Mouse (Mus musculus) limb, embryonic 13.5 days (tissue): Measurements from ENCODE around the gene Fdxacb1. TPM values are rescaled to one million over a fixed set of nuclear protein-coding genes. Genes with fewer than 3 reads are reported as not detected.

Source experiments
- ATAC-seq: fragments of 200-750 bp; cut with Nextera tagmentation; 2 replicates; pipeline ENCODE4 v1.8.0; 2017; ENCODE audit warnings: low read depth, moderate number of reproducible peaks, moderate TSS enrichment; ENCODE audit not compliant: low FRiP score
- H3K27ac ChIP-seq: fragments of 300-500 bp; sonication (generic); 2 replicates; pipeline ENCODE4 v1.5.1; 2015; ENCODE audit warnings: inconsistent platforms, mild to moderate bottlenecking, moderate library complexity
- H3K27me3 ChIP-seq: fragments of 300-500 bp; sonication (generic); 2 replicates; pipeline ENCODE4 v1.6.1; 2015; ENCODE audit warnings: mild to moderate bottlenecking, inconsistent platforms
- H3K36me3 ChIP-seq: fragments of 300-500 bp; sonication (generic); 2 replicates; pipeline ENCODE4 v1.6.1; 2015; ENCODE audit warnings: inconsistent platforms, mild to moderate bottlenecking, moderate library complexity
- H3K4me1 ChIP-seq: fragments of 300-500 bp; sonication (generic); 2 replicates; pipeline ENCODE4 v1.6.1; 2015; ENCODE audit warnings: inconsistent platforms
- H3K4me2 ChIP-seq: fragments of 300-500 bp; sonication (generic); replicated peaks from 2 replicates; pipeline ENCODE4 v1.6.1; 2015; ENCODE audit warnings: inconsistent platforms, mild to moderate bottlenecking, moderate library complexity
- H3K4me3 ChIP-seq: fragments of 300-500 bp; sonication (generic); 2 replicates; pipeline ENCODE4 v1.5.1; 2015; ENCODE audit warnings: moderate library complexity, mild to moderate bottlenecking, inconsistent platforms
- H3K9ac ChIP-seq: fragments of 300-500 bp; sonication (generic); 2 replicates; pipeline ENCODE4 v1.6.1; 2015; ENCODE audit warnings: mild to moderate bottlenecking, inconsistent platforms
- H3K9me3 ChIP-seq: fragments of 300-500 bp; sonication (generic); 2 replicates; pipeline ENCODE4 v1.6.1; 2016; ENCODE audit warnings: inconsistent platforms
- WGBS: fragments of 180-500 bp; shearing (Covaris S2); methylation state at CpG from one replicate; pipeline ENCODE4 v1.1.7; 2015; 5-methylcytosine and 5-hydroxymethylcytosine counted together
- polyA plus RNA-seq: library from polyadenylated mRNA; unstranded; fragments of >200 nt; fragmentation: Nextera tagmentation; extraction: Ambion mirVana; gene quantifications from 2 replicates; pipeline ENCODE4 v1.2.1, GENCODE M21; 2015

The Fdxacb1 gene
- polyA plus RNA-seq = 11.0 and 11.3 TPM in 2 replicates

GRCm38 (mm10) chr9:50768107-50769002 lies at the start of gene Fdxacb1:
Gene Fdxacb1 (plus strand): TSS chr9:50768236.
- no peaks in the 10 kb centered on the region for H3K9me3 ChIP-seq
- peak within 1 kb of the TSS; percentile 77 for H3K27ac ChIP-seq
- 4% methylated on average over 59 of the region's 59 CpGs for WGBS
- H3K4me1 ChIP-seq = peaks cover 11% of the 10 kb centered on the region
- peak within 1 kb of the TSS; percentile 63 for H3K4me3 ChIP-seq
- peak within 1 kb of the TSS; percentile 93 for H3K4me2 ChIP-seq
- H3K36me3 ChIP-seq = peaks cover 19% of the 10 kb centered on the region
- H3K27me3 ChIP-seq = no peaks in the 10 kb centered on the region
- peak within 1 kb of the TSS; percentile 70 for H3K9ac ChIP-seq
- peak; percentile 96 for ATAC-seq

GRCm38 (mm10) chr9:50718878-50719277 lies 49.2 kb upstream of the Fdxacb1 start:
- WGBS = 70% methylated on average over 4 of the region's 4 CpGs
- no peaks in the 10 kb centered on the region for H3K9me3 ChIP-seq
- no peak overlapping the region for H3K27ac ChIP-seq
- no peaks in the 10 kb centered on the region for H3K27me3 ChIP-seq
- no peak overlapping the region for H3K9ac ChIP-seq
- ATAC-seq = no peak
- peaks cover 40% of the 10 kb centered on the region for H3K4me1 ChIP-seq
- H3K36me3 ChIP-seq = peaks cover 20% of the 10 kb centered on the region
- H3K4me3 ChIP-seq = no peak overlapping the region
- H3K4me2 ChIP-seq = no peak overlapping the region

- 15% methylated on average over 12 of the region's 12 CpGs for WGBS
- peaks cover 48% of the 10 kb centered on the region for H3K4me1 ChIP-seq
- no peak overlapping the region for H3K4me2 ChIP-seq
- no peak overlapping the region for H3K4me3 ChIP-seq
- no peaks in the 10 kb centered on the region for H3K27me3 ChIP-seq
- no peak overlapping the region for H3K27ac ChIP-seq
- H3K36me3 ChIP-seq = peaks cover 19% of the 10 kb centered on the region
- no peak overlapping the region for H3K9ac ChIP-seq
- no peaks in the 10 kb centered on the region for H3K9me3 ChIP-seq
- ATAC-seq = no peak
Observed at GRCm38 (mm10) chr9:50721061-50721460, 47.0 kb upstream of the Fdxacb1 start.

GRCm38 (mm10) chr9:50722451-50722911 lies 45.6 kb upstream of the Fdxacb1 start:
- Histone ChIP-seq H3K27ac (no peak overlapping the region), H3K27me3 (no peaks in the 10 kb centered on the region), H3K4me3 (no peak overlapping the region), H3K36me3 (peaks cover 15% of the 10 kb centered on the region), H3K4me2 (0 out of 2 replicates have a peak overlapping the region, but pooled peaks have one; percentile 7), H3K9me3 (no peaks in the 10 kb centered on the region), H3K4me1 (peaks cover 61% of the 10 kb centered on the region), H3K9ac (no peak overlapping the region)
- WGBS = 38% methylated on average over 8 of the region's 8 CpGs
- no peak for ATAC-seq

- H3K4me2 ChIP-seq = peak overlapping the region; percentile 32; the same call in 1 of the 2 replicates
- H3K4me3 ChIP-seq = no peak overlapping the region
- H3K27me3 ChIP-seq = no peaks in the 10 kb centered on the region
- no peaks in the 10 kb centered on the region for H3K9me3 ChIP-seq
- peak overlapping the region; percentile 31; the same call in 1 of the 2 replicates for H3K9ac ChIP-seq
- 40% methylated on average over 7 of the region's 7 CpGs for WGBS
- no peak for ATAC-seq
- peaks cover 63% of the 10 kb centered on the region for H3K4me1 ChIP-seq
- peak overlapping the region; percentile 44; the same call in 1 of the 2 replicates for H3K27ac ChIP-seq
- peaks cover 7% of the 10 kb centered on the region for H3K36me3 ChIP-seq
Observed at GRCm38 (mm10) chr9:50723406-50723805, 44.6 kb upstream of the Fdxacb1 start.

GRCm38 (mm10) chr9:50724147-50724546 lies 43.9 kb upstream of the Fdxacb1 start:
- Histone ChIP-seq H3K27ac (peak overlapping the region; percentile 6), H3K4me1 (peaks cover 68% of the 10 kb centered on the region), H3K27me3 (no peaks in the 10 kb centered on the region), H3K9me3 (no peaks in the 10 kb centered on the region), H3K4me3 (no peak overlapping the region), H3K36me3 (peaks cover 6% of the 10 kb centered on the region), H3K4me2 (peak overlapping the region; percentile 14), H3K9ac (no peak overlapping the region; the same call in 1 of the 2 replicates)
- no peak for ATAC-seq
- WGBS = 67% methylated on average over 2 of the region's 2 CpGs

GRCm38 (mm10) chr9:50724661-50725330 lies 43.2 kb upstream of the Fdxacb1 start:
- no peaks in the 10 kb centered on the region for H3K27me3 ChIP-seq
- H3K4me3 ChIP-seq = no peak overlapping the region
- H3K9ac ChIP-seq = no peak overlapping the region; the same call in 1 of the 2 replicates
- no peak overlapping the region for H3K27ac ChIP-seq
- H3K4me1 ChIP-seq = peaks cover 68% of the 10 kb centered on the region
- H3K36me3 ChIP-seq = no peaks in the 10 kb centered on the region
- ATAC-seq = no peak
- WGBS = 22% methylated on average over 3 of the region's 3 CpGs
- no peaks in the 10 kb centered on the region for H3K9me3 ChIP-seq
- H3K4me2 ChIP-seq = peak overlapping the region; percentile 14

- H3K27ac ChIP-seq = peak overlapping the region; percentile 64
- no peaks in the 10 kb centered on the region for H3K9me3 ChIP-seq
- H3K4me1 ChIP-seq = peaks cover 65% of the 10 kb centered on the region
- ATAC-seq = no peak
- H3K27me3 ChIP-seq = no peaks in the 10 kb centered on the region
- peak overlapping the region; percentile 90 for H3K4me2 ChIP-seq
- no peaks in the 10 kb centered on the region for H3K36me3 ChIP-seq
- WGBS = 15% methylated on average over 8 of the region's 8 CpGs
- H3K9ac ChIP-seq = 0 out of 2 replicates have a peak overlapping the region, but pooled peaks have one; percentile 36
- H3K4me3 ChIP-seq = peak overlapping the region; percentile 70
Observed at GRCm38 (mm10) chr9:50725921-50726590, 42.0 kb upstream of the Fdxacb1 start.

- peak overlapping the region; percentile 70 for H3K4me3 ChIP-seq
- peaks cover 52% of the 10 kb centered on the region for H3K4me1 ChIP-seq
- peak overlapping the region; percentile 83 for H3K9ac ChIP-seq
- H3K4me2 ChIP-seq = peak overlapping the region; percentile 90
- no peak for ATAC-seq
- 2% methylated on average over 30 of the region's 30 CpGs for WGBS
- peak overlapping the region; percentile 64 for H3K27ac ChIP-seq
- H3K36me3 ChIP-seq = no peaks in the 10 kb centered on the region
- no peaks in the 10 kb centered on the region for H3K9me3 ChIP-seq
- H3K27me3 ChIP-seq = no peaks in the 10 kb centered on the region
Observed at GRCm38 (mm10) chr9:50727171-50727924, 40.7 kb upstream of the Fdxacb1 start.

GRCm38 (mm10) chr9:50727925-50728651 lies 39.9 kb upstream of the Fdxacb1 start:
- H3K27ac ChIP-seq = peak overlapping the region; percentile 64
- H3K4me3 ChIP-seq = peak overlapping the region; percentile 70
- peak overlapping the region; percentile 90 for H3K4me2 ChIP-seq
- no peaks in the 10 kb centered on the region for H3K36me3 ChIP-seq
- WGBS = under 1% methylated on average over 44 of the region's 45 CpGs
- H3K27me3 ChIP-seq = no peaks in the 10 kb centered on the region
- peaks cover 47% of the 10 kb centered on the region for H3K4me1 ChIP-seq
- peak overlapping the region; percentile 83 for H3K9ac ChIP-seq
- peak; percentile 95 for ATAC-seq
- H3K9me3 ChIP-seq = no peaks in the 10 kb centered on the region
